Mouse (Mus musculus) cerebellum, postnatal 14 days (tissue): Measurements from ENCODE around the gene Slc25a10.

ENCODE experiments used
- DNase-seq, 2 experiments: peaks; one replicate each; pipeline ENCODE4 v3.0.0; 2021; ENCODE audit warnings: mixed read lengths in 2 of 2

Slc25a10 gene

GRCm38 (mm10) chr11:120485251-120485650, 6.4 kb upstream of the Slc25a10 start:
- DNase-seq = no peak

- DNase-seq = no peak
These were observed 3.1 kb upstream of the Slc25a10 start for GRCm38 (mm10) chr11:120488516-120488915.

GRCm38 (mm10) chr11:120489054-120489761, 2.4 kb upstream of the Slc25a10 start:
- peak; percentile 77 to 83 for DNase-seq

- DNase-seq = no peak
These were observed 1.2 kb upstream of the Slc25a10 start for GRCm38 (mm10) chr11:120490291-120491046.

GRCm38 (mm10) chr11:120492024-120492877, 611 bp downstream of the Slc25a10 start:
- DNase-seq = no peak

- no peak for DNase-seq
These were observed 1.2 kb downstream of the Slc25a10 start for GRCm38 (mm10) chr11:120492878-120493203.

- no peak for DNase-seq
These were observed 1.7 kb downstream of the Slc25a10 start for GRCm38 (mm10) chr11:120493351-120493750.

GRCm38 (mm10) chr11:120493911-120494310, 2.3 kb downstream of the Slc25a10 start:
- no peak for DNase-seq

- DNase-seq = no peak
These were observed 5.8 kb downstream of the Slc25a10 start for GRCm38 (mm10) chr11:120497436-120497835.

GRCm38 (mm10) chr11:120498226-120498625, 6.6 kb downstream of the Slc25a10 start:
- DNase-seq = no peak

- DNase-seq = no peak
These were observed 7.3 kb downstream of the Slc25a10 start for GRCm38 (mm10) chr11:120498891-120499290.

- no peak for DNase-seq
These were observed 8.3 kb downstream of the Slc25a10 start for GRCm38 (mm10) chr11:120499894-120500293.

- no peak for DNase-seq
These were observed 8.7 kb downstream of the Slc25a10 start for GRCm38 (mm10) chr11:120500357-120500756.

- DNase-seq = no peak
These were observed 9.4 kb downstream of the Slc25a10 start for GRCm38 (mm10) chr11:120501018-120501417.

GRCm38 (mm10) chr11:120501701-120502100, 10.1 kb downstream of the Slc25a10 start:
- DNase-seq = no peak

- no peak for DNase-seq
These were observed 14.0 kb downstream of the Slc25a10 start for GRCm38 (mm10) chr11:120505661-120506060.

GRCm38 (mm10) chr11:120506899-120507298, 15.3 kb downstream of the Slc25a10 start:
- DNase-seq = peak; percentile 79 to 89

GRCm38 (mm10) chr11:120507611-120508289, 16.1 kb downstream of the Slc25a10 start:
- no peak for DNase-seq

- no peak for DNase-seq
These were observed 16.7 kb downstream of the Slc25a10 start for GRCm38 (mm10) chr11:120508290-120508870.

- DNase-seq = no peak
These were observed 18.3 kb downstream of the Slc25a10 start for GRCm38 (mm10) chr11:120509940-120510339.

GRCm38 (mm10) chr11:120510375-120511030, 18.9 kb downstream of the Slc25a10 start:
- no peak for DNase-seq
